Mouse (Mus musculus) adrenal gland, postnatal 14 days (tissue): Measurements from ENCODE around the gene Tprg. TPM values are rescaled to one million over a fixed set of nuclear protein-coding genes. Genes with fewer than 3 reads are reported as not detected.

Experiments
- DNase-seq: peaks from one replicate; pipeline ENCODE4 v3.0.0; 2021; ENCODE audit warnings: mixed read lengths
- total RNA-seq: library from RNA; stranded (reverse); gene quantifications from 2 replicates; pipeline ENCODE4 v1.2.3, GENCODE M21; 2021

The Tprg gene
- total RNA-seq, 1 experiment from 2014 or later: not detected

- no peak for DNase-seq
Measured at GRCm38 (mm10) chr16:25425376-25425775, 138.8 kb downstream of the Tprg start.

DNA sequence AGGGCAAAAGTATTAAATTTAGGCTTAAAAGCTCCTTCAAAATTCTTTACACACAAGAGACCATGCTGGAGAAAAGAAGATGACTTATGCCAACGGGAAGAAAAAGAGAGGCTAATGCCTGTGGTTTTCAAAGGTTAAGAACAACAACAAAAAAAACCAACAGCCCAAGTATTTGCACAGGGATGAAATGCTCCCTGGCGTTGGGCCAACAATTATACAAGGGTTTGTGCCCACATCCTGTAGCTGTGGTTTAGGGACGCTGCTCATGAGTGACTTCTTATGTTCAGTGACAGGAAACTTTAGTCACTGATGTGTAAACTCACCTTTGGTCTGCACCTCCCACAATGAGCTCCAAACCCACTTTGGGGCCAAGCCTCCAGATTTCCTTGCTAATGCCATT, 139.6 kb downstream of the Tprg start:
- DNase-seq: peak; percentile 8

DNA sequence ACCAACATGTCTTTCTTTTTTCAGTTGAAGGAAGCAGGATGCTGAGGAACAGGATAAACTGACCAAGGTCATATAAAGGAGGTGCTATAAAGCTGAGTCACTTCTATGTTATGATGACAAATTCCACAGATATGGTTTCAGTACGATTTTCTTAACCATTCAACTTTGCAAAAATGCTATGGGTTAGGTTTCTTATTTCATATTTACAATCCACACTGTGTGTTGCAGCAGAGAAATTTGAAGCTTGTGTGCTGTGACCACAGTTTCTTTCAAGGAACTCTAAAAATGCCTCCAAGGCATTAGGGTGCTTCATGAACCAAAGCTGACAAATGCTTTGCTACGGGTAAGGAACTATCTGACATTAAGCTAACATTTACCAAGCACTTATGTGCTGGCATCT, 153.4 kb downstream of the Tprg start:
- no peak for DNase-seq

DNA sequence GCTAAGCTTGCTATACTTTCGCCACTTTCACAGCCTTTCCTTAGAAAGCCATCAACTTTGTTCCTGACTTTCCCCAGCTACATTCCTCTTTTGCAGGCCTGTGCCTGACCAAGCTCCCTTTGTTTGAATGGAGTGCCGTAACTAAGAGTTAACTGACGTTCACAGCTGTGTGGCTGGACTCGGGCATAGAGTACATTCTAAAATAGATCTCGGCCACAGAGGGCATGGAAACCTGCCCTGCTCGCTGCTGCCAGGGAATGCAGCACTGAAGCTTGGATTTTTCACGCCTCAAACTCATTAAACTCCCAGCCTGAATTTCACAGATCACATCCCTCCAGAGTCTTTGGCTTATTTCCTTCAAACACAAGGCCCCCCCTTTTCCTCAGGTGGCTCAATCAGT, 159.0 kb downstream of the Tprg start:
- no peak for DNase-seq

DNA sequence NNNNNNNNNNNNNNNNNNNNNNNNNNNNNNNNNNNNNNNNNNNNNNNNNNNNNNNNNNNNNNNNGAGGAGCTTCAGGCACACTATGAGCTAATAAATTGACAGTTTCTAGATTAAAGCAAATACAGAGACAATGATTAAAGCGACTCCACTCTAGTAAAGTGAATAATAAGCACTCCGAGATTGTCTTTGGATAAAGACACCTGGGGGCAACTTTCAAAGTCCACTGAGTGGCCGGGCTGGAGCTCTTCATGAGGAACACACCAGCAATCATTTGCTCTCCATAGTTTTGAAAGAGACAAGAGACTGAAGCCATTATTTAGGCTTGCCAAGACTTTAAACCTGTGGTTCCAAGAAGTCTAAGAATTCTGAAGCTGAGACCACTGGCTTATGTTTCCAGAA, 164.9 kb downstream of the Tprg start:
- no peak for DNase-seq

DNA sequence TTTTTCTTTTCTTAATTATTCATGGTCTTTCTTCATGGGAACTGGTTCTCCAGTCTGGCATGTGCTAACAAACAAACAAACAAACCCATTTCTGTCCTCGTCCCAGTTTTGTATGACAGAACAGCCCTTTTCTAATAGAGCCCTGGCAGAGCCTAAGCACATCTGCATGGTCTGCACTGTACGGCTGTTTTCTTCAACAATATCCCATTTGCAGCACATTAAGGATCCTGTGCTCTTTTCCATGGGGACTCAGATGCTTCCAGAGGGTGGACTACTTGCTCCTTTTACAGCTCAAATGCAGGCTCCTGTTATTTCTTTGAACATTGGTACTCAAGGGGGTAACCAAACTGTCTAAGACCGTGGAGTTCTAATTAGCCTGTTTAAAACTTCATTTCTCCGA, 178.1 kb downstream of the Tprg start:
- DNase-seq: no peak

GRCm38 (mm10) chr16:25465435-25466139, 179.0 kb downstream of the Tprg start:
- DNase-seq: no peak

- no peak for DNase-seq
Measured at GRCm38 (mm10) chr16:25468040-25468439, 181.4 kb downstream of the Tprg start.

DNA sequence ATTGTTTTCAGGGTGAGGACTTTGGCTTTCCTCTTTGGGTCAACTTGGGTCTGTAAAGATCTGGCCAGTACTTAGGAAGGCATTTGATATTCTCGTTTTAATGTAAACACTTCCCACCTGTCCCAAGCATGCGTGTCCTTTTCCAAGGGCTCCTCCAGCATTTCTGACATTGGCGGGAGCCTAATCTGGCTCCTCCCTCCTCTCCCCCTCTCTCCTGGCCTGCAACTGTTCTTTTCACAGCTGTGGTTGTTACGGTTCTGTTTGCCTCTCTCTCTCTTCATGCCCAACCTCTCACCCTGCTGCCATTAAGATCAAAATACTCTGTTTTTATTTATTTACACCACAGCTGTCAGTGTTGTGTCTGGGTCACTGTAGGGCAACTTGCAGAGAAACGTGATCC, 182.0 kb downstream of the Tprg start:
- DNase-seq: no peak
